Mouse (Mus musculus) midbrain, embryonic 13.5 days (tissue): ENCODE measurements around the gene Nipsnap3a. TPM values are rescaled to one million over a fixed set of nuclear protein-coding genes. Genes with fewer than 3 reads are reported as not detected.
A peak's percentile ranks its signal among the peaks of the same experiment; 100 is the strongest.

Source experiments
- ATAC-seq: fragments of 200-750 bp; cut with Nextera tagmentation; 2 replicates; pipeline ENCODE4 v1.8.0; 2017; ENCODE audit warnings: mild to moderate bottlenecking, moderate TSS enrichment, moderate library complexity
- H3K27ac ChIP-seq: fragments of 300-500 bp; sonication (generic); 2 replicates; pipeline ENCODE4 v1.5.1; 2015; ENCODE audit warnings: inconsistent platforms, mild to moderate bottlenecking, moderate library complexity
- H3K27me3 ChIP-seq: fragments of 300-500 bp; sonication (generic); 2 replicates; pipeline ENCODE4 v1.6.1; 2015; ENCODE audit warnings: mild to moderate bottlenecking, inconsistent platforms
- H3K36me3 ChIP-seq: fragments of 300-500 bp; sonication (generic); 2 replicates; pipeline ENCODE4 v1.6.1; 2015; ENCODE audit warnings: mild to moderate bottlenecking, inconsistent platforms
- H3K4me1 ChIP-seq: fragments of 300-500 bp; sonication (generic); replicated peaks from 2 replicates; pipeline ENCODE4 v1.6.1; 2015; ENCODE audit warnings: inconsistent platforms
- H3K4me2 ChIP-seq: fragments of 300-500 bp; sonication (generic); replicated peaks from 2 replicates; pipeline ENCODE4 v1.6.1; 2015; ENCODE audit warnings: moderate library complexity, mild to moderate bottlenecking, inconsistent platforms
- H3K4me3 ChIP-seq: fragments of 300-500 bp; sonication (generic); replicated peaks from 2 replicates; pipeline ENCODE4 v1.5.1; 2015; ENCODE audit warnings: mild to moderate bottlenecking, inconsistent platforms
- H3K9ac ChIP-seq: fragments of 300-500 bp; sonication (generic); replicated peaks from 2 replicates; pipeline ENCODE4 v1.6.1; 2015; ENCODE audit warnings: mild to moderate bottlenecking, inconsistent platforms
- H3K9me3 ChIP-seq: fragments of 300-500 bp; sonication (generic); 2 replicates; pipeline ENCODE4 v1.6.1; 2016; ENCODE audit warnings: mild to moderate bottlenecking, inconsistent platforms
- WGBS: fragments of 180-500 bp; shearing (Covaris S2); methylation state at CpG from one replicate; pipeline ENCODE4 v1.1.7; 2015; 5-methylcytosine and 5-hydroxymethylcytosine counted together
- polyA plus RNA-seq: library from polyadenylated mRNA; unstranded; fragments of >200 nt; fragmentation: Nextera tagmentation; extraction: Ambion mirVana; gene quantifications from 2 replicates; pipeline ENCODE4 v1.2.1, GENCODE M21; 2015

Nipsnap3a gene
- polyA plus RNA-seq, 1 experiment from 2014 or later: not detected

GRCm38 (mm10) chr4:53014421-53014820 lies 25.3 kb downstream of the Nipsnap3a start:
- Histone ChIP-seq H3K9me3 (peaks cover 10% of the 10 kb centered on the region; the same call in 1 of the 2 replicates), H3K27me3 (no peaks in the 10 kb centered on the region), H3K4me3 (no peak overlapping the region), H3K4me1 (peaks cover 8% of the 10 kb centered on the region), H3K4me2 (no peak overlapping the region), H3K9ac (no peak overlapping the region), H3K27ac (no peak overlapping the region), H3K36me3 (peaks cover 42% of the 10 kb centered on the region)
- no peak for ATAC-seq
- WGBS: 96% methylated on average over 7 of the region's 7 CpGs

GRCm38 (mm10) chr4:53015024-53015423 lies 26.0 kb downstream of the Nipsnap3a start:
- H3K9me3 ChIP-seq: peaks cover 10% of the 10 kb centered on the region; the same call in 1 of the 2 replicates

GRCm38 (mm10) chr4:53018392-53018791 lies 29.3 kb downstream of the Nipsnap3a start:
- Histone ChIP-seq H3K27me3 (no peaks in the 10 kb centered on the region), H3K4me2 (no peak overlapping the region), H3K36me3 (peaks cover 69% of the 10 kb centered on the region), H3K4me3 (no peak overlapping the region), H3K9ac (no peak overlapping the region), H3K9me3 (peaks cover 10% of the 10 kb centered on the region; the same call in 1 of the 2 replicates), H3K4me1 (no peaks in the 10 kb centered on the region), H3K27ac (no peak overlapping the region)
- 91% methylated on average over 1 of the region's 1 CpGs for WGBS
- ATAC-seq: no peak

More at GRCm38 (mm10) chr4:53015024-53015423, 26.0 kb downstream of the Nipsnap3a start:
- Histone ChIP-seq H3K9ac (no peak overlapping the region), H3K4me2 (no peak overlapping the region), H3K4me1 (peaks cover 8% of the 10 kb centered on the region), H3K27me3 (no peaks in the 10 kb centered on the region), H3K36me3 (peaks cover 48% of the 10 kb centered on the region), H3K4me3 (no peak overlapping the region), H3K27ac (no peak overlapping the region)
- ATAC-seq: no peak
- 98% methylated on average over 3 of the region's 3 CpGs for WGBS

- Histone ChIP-seq H3K27me3 (no peaks in the 10 kb centered on the region), H3K36me3 (peaks cover 48% of the 10 kb centered on the region), H3K9ac (no peak overlapping the region), H3K4me1 (no peaks in the 10 kb centered on the region), H3K4me2 (no peak overlapping the region), H3K4me3 (no peak overlapping the region), H3K27ac (no peak overlapping the region), H3K9me3 (no peaks in the 10 kb centered on the region)
- WGBS: 96% methylated on average over 14 of the region's 14 CpGs
- ATAC-seq: no peak
Observed at GRCm38 (mm10) chr4:53023189-53023925, 34.3 kb downstream of the Nipsnap3a start.

GRCm38 (mm10) chr4:53024397-53024796 lies 35.3 kb downstream of the Nipsnap3a start:
- Histone ChIP-seq H3K9ac (no peak overlapping the region), H3K4me3 (no peak overlapping the region), H3K27me3 (no peaks in the 10 kb centered on the region), H3K4me2 (no peak overlapping the region), H3K36me3 (peaks cover 43% of the 10 kb centered on the region), H3K27ac (no peak overlapping the region), H3K4me1 (no peaks in the 10 kb centered on the region), H3K9me3 (no peaks in the 10 kb centered on the region)
- 93% methylated on average over 4 of the region's 4 CpGs for WGBS
- no peak for ATAC-seq

GRCm38 (mm10) chr4:53027811-53028210 lies 38.7 kb downstream of the Nipsnap3a start:
- Histone ChIP-seq H3K27ac (no peak overlapping the region), H3K4me2 (no peak overlapping the region), H3K9ac (no peak overlapping the region), H3K9me3 (no peaks in the 10 kb centered on the region), H3K27me3 (no peaks in the 10 kb centered on the region), H3K36me3 (peaks cover 21% of the 10 kb centered on the region), H3K4me1 (no peaks in the 10 kb centered on the region), H3K4me3 (no peak overlapping the region)
- ATAC-seq: no peak
- 87% methylated on average over 3 of the region's 3 CpGs for WGBS

- H3K27ac ChIP-seq: no peak overlapping the region
- no peak overlapping the region for H3K9ac ChIP-seq
- H3K4me1 ChIP-seq: no peaks in the 10 kb centered on the region
- no peaks in the 10 kb centered on the region for H3K9me3 ChIP-seq
- H3K4me3 ChIP-seq: no peak overlapping the region
- H3K27me3 ChIP-seq: no peaks in the 10 kb centered on the region
- peaks cover 3% of the 10 kb centered on the region; the same call in 1 of the 2 replicates for H3K36me3 ChIP-seq
- no peak for ATAC-seq
- WGBS: 50% methylated on average over 8 of the region's 8 CpGs
- no peak overlapping the region for H3K4me2 ChIP-seq
Observed at GRCm38 (mm10) chr4:53030326-53030948, 41.4 kb downstream of the Nipsnap3a start.

- Histone ChIP-seq H3K36me3 (peaks cover 21% of the 10 kb centered on the region), H3K4me2 (no peak overlapping the region), H3K4me3 (no peak overlapping the region), H3K27ac (no peak overlapping the region), H3K9ac (no peak overlapping the region), H3K27me3 (no peaks in the 10 kb centered on the region), H3K9me3 (no peaks in the 10 kb centered on the region), H3K4me1 (0 out of 2 replicates have a peak, but pooled peaks cover 3% of the 10 kb centered on the region)
- ATAC-seq: no peak
- WGBS: 93% methylated on average over 8 of the region's 8 CpGs
Observed at GRCm38 (mm10) chr4:53043819-53044218, 54.7 kb downstream of the Nipsnap3a start.

- H3K27ac ChIP-seq: no peak overlapping the region
- H3K9me3 ChIP-seq: no peaks in the 10 kb centered on the region
- WGBS: 83% methylated on average over 7 of the region's 7 CpGs
- no peak overlapping the region for H3K4me2 ChIP-seq
- 0 out of 2 replicates have a peak, but pooled peaks have one; percentile 37 for ATAC-seq
- H3K4me1 ChIP-seq: 0 out of 2 replicates have a peak, but pooled peaks cover 3% of the 10 kb centered on the region
- H3K9ac ChIP-seq: no peak overlapping the region
- peaks cover 21% of the 10 kb centered on the region for H3K36me3 ChIP-seq
- no peaks in the 10 kb centered on the region for H3K27me3 ChIP-seq
- H3K4me3 ChIP-seq: no peak overlapping the region
Observed at GRCm38 (mm10) chr4:53045807-53046206, 56.7 kb downstream of the Nipsnap3a start.

- 0 out of 2 replicates have a peak, but pooled peaks cover 3% of the 10 kb centered on the region for H3K4me1 ChIP-seq
- no peak overlapping the region for H3K4me3 ChIP-seq
- no peaks in the 10 kb centered on the region for H3K9me3 ChIP-seq
- H3K9ac ChIP-seq: no peak overlapping the region
- H3K36me3 ChIP-seq: peaks cover 18% of the 10 kb centered on the region
- ATAC-seq: no peak
- no peaks in the 10 kb centered on the region for H3K27me3 ChIP-seq
- H3K4me2 ChIP-seq: no peak overlapping the region
- 54% methylated on average over 9 of the region's 9 CpGs for WGBS
- no peak overlapping the region for H3K27ac ChIP-seq
Observed at GRCm38 (mm10) chr4:53046238-53047022, 57.4 kb downstream of the Nipsnap3a start.
